Mouse (Mus musculus) olfactory bulb, adult 2 months (tissue): ENCODE measurements around the gene Olfr201.

Experiments
- CTCF ChIP-seq: fragments of 200-500 bp; IDR thresholded peaks from 2 replicates; pipeline ENCODE4 v1.5.1; 2012; ENCODE audit warnings: low read depth, mild to moderate bottlenecking, low read length, moderate library complexity; ENCODE audit not compliant: insufficient read depth
- POLR2A ChIP-seq: fragments of 200-500 bp; IDR thresholded peaks from 2 replicates; pipeline ENCODE4 v1.6.1; 2012; ENCODE audit warnings: mild to moderate bottlenecking, low read depth, low read length, moderate library complexity; ENCODE audit not compliant: insufficient read depth

DNA sequence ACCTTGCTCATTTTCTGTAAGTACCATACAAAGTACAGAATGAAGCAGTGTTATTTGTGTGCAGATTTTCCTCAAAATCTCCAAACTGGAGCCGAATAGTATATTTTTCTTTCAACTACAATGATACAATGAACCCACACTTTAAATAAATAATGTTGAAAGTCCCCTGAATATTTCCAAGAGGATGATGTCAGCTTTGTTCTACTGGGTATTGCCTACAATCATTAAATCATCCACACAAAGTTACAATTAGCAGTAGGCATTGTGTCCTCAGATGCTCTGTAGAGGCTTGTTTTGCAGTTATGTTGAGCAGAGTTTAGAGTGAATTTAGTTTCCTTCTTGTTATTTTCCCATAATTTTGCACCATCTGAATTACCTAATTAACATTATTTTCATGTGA is 14.3 kb upstream of the Olfr201 start, which contains the start of gene Olfr202:
- TF ChIP-seq POLR2A (no peak), CTCF (no peak)
